Mouse (Mus musculus) urinary bladder, postnatal 14 days (tissue): ENCODE measurements around the gene Vmn2r78.
"Not testable (repeated sequence)": the region's sequence is repeated elsewhere in the genome, so short reads cannot be mapped to it uniquely, and the experiment has no call there.

Experiments used
- DNase-seq: peaks from one replicate; pipeline ENCODE4 v3.0.0; 2021; ENCODE audit warnings: low spot score

The Vmn2r78 gene

DNA sequence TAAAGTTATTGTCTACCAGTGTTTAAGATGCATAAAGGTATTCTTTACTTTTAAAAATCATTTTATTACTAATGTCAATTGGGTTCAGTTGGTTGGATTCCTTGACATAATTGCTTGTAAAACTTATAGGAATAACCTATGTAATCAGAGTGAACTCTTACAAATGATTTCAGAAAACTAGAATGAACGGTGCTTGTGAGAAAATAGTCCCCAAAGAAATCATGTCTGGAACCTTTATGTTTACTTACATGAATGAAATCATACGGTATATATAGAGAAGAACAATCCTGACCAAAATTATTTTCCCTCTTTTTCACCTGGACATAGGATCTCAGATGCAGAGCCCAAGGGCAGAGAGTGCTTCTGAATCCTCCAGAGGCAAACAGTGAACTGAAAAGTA lies at the start of gene Vmn2r78:
Gene Vmn2r78 (plus strand): TSS at position 301 of the 400 bp plus-strand sequence.
- DNase-seq: not testable (repeated sequence)

DNA sequence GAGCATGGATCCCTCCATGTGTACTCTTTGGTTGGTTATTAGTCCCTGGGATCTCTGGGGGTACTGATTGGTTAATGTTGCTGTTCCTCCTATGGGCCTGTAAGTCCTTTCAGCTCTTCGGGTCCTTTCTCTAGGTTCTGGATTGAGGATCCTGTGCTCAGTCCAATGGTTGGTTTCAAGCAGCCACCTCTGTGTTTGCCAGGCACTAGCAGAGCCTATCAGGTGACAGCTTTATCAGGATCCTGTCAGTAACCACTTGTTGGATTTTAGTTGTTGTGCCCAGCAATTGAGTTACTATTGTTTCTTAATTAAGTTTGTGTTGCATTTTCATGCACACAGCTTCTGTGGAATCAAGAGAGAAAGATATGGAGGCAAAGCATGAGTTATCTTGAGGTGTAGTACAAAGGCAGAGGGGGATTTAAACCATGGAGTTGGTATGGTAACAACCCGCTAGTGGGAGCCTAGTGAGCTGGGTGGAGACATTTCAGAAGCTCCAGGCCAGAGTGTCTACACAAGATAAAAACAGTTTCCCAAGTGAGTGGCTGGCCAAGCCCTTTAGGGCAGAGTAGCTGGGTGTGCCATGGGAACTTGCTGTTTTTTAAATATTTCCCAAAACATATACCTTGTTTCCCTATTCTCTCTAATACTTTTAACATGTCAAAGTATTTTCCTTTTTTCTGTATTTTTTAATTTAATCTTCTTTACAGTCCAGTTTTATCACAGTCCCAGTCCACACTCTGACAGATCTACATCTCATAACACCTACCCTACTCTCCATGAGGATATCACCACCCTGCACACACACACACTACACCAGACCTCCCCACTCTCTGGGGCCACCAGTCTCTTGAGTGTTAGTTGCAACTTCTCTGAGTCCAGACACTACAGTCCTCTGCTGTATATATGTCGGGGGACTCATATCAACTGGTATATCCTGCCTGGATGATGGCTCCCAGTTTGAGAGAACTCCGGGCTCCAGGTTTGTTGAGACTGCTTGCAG lies 25.1 kb upstream of the Vmn2r78 start:
- DNase-seq: no peak

DNA sequence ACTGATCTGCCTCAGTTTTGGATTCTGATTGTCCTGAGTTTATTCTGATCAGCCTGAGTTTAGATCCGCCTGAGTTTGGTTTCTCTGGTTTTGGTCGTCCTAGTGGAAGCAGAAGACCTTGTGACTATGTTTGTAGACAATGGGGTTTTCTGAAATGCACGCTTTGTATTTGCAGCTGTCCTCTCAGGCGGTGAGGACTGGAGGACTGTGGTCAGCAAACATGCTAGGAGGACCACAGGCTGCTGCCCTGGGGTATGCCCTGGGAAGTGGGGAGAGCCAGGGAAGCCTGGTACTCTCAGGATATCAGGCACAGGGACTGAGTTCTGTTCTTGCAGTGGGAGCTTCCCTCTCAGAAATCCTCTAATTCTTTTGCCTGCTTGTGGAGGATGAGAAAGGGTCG lies 22.4 kb downstream of the Vmn2r78 start:
- no peak for DNase-seq

DNA sequence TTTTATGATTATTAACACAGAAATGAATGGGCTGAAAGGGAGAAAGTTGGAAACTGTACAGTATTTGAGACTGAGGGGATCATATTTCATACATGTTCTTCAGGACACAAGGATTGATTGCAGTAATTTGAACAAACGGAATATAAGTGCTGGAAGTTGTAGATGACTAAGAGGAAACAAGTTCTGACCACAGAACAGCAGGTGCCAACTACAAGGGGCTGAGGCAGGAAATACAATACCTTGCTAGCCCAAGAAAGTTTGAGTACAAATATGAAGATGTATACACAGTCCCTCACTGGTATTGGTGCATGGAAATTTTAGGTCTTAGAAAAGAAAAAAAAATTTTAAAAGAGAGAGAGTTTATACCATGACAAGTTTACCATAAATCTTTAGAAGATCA lies 79.8 kb downstream of the Vmn2r78 start:
- no peak for DNase-seq

DNA sequence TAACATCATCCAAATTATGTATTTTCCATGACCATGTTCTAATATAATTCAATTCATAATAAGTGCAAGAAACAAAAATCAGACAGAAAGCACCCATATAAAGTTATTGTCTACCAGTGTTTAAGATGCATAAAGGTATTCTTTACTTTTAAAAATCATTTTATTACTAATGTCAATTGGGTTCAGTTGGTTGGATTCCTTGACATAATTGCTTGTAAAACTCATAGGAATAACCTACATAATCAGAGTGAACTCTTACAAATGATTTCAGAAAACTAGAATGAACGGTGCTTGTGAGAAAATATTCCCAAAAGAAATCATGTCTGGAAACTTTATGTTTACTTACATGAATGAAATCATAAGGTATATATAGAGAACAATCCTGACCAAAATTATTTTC lies 80.9 kb downstream of the Vmn2r78 start, which contains the start of gene Vmn2r79:
Gene Vmn2r79 (plus strand): TSS at position 301 of the 400 bp plus-strand sequence.
- not testable (repeated sequence) for DNase-seq
